Mouse (Mus musculus): ENCODE measurements around the gene Limch1.
A peak's percentile ranks its signal among the peaks of the same experiment; 100 is the strongest.

The Limch1 gene

GRCm38 (mm10) chr5:66989531-66989930, 243.9 kb downstream of the Limch1 start:
- no peak for DNase-seq

GRCm38 (mm10) chr5:66992401-66992800, 246.8 kb downstream of the Limch1 start:
- DNase-seq: no peak

- no peak for DNase-seq
Observed at GRCm38 (mm10) chr5:66993076-66993475, 247.4 kb downstream of the Limch1 start.

GRCm38 (mm10) chr5:66996124-66996523, 250.5 kb downstream of the Limch1 start:
- no peak for DNase-seq

- peak; percentile 93 to 94 for DNase-seq
Observed at GRCm38 (mm10) chr5:66996886-66997599, 251.4 kb downstream of the Limch1 start.

GRCm38 (mm10) chr5:66997600-66997930, 251.9 kb downstream of the Limch1 start:
- no peak for DNase-seq

DNA sequence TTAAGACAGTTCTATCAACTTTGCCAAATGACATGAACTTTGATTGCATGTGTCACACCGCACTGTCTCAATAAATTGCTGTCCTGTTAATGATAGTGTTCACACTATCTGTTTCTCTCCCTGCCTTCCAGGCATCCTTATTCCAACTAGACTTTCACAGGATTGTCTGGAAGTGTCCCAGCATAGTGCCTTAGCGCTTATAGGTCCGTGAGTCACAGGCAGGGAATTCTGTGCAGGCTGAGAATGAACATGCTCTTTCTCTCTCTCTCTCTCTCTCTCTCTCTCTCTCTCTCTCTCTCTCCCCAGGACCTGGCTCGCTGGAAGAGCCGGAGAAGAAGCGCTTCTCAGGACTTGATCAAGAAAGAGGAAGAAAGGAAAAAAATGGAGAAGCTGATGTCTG, 252.7 kb downstream of the Limch1 start:
- no peak for DNase-seq

DNA sequence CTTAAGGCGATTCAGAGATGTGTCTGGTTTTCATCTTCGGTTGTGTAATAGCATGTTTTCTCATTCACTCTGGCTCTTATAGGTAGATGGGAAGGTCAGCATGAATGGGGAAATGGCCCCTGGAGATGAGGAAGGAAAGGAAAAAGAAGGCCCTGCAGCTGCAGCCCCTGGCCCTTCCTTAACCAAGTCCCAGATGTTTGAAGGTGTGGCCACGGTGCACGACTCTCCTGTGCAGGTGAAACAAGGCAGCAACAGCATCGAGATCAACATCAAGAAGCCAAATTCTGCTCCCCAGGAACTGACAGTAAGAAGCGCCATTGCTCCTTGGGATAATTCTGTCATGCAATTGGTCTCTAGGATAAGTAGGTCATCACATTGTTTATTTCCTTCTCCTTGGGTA, 256.7 kb downstream of the Limch1 start:
- no peak for DNase-seq

DNA sequence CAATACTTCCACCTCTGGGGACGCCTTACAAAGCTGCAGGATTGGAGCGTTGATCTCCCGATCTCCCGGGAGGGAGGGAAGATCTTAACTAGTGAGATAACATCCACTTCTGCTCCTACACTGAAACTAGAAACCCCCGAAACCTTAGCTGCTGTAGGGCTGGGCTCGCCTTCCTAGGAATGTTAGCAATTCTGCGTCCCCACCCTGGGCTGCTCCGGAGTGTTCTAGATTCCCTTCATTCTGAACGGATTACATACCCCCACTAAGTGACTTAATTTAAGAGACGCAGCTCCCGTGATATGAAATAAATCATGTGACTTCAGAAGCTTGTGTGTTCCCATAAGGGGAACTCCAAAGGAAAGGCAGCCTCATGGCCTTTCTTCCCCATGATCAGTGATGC, 259.0 kb downstream of the Limch1 start:
- no peak for DNase-seq

- DNase-seq: no peak
Observed at GRCm38 (mm10) chr5:67011043-67011870, 265.6 kb downstream of the Limch1 start.

DNA sequence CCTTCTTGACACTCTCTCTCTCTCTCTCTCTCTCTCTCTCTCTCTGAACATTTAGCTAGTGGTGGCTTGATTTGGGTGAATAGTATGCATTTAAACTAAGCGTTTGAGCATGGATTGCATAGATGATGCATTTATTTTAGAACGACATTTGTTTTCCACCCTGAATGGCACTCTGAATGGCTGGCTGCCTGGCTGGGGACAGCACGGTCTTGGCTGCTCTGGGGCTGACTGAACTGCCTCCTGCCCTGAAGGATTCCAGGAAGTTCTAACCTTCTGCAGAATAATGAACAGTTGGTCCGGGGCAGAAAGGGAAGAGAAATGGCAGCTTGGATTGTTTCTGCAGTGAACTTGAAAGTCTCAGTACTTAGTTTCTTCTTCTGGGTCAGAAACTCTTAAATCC, 266.4 kb downstream of the Limch1 start:
- DNase-seq: no peak

DNA sequence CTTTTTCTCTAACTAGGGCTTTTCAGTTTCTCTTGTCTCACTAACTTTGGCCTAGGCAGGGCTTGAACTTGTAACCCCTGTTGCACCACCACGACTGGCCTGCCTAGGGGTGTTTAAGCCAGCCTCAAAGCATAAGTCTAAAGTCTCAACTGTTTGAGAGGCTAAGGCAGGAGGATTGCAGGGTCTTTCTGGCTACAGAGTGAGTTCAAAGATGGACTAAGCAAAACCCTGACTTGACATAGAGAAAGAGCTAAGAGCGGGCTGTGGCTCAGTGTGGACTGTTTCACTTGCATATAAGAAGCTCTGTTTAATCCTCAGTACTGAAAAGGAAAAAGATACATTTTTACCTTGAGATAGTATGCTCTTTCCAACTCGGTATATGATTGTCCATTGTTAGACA, 268.3 kb downstream of the Limch1 start:
- no peak for DNase-seq

DNA sequence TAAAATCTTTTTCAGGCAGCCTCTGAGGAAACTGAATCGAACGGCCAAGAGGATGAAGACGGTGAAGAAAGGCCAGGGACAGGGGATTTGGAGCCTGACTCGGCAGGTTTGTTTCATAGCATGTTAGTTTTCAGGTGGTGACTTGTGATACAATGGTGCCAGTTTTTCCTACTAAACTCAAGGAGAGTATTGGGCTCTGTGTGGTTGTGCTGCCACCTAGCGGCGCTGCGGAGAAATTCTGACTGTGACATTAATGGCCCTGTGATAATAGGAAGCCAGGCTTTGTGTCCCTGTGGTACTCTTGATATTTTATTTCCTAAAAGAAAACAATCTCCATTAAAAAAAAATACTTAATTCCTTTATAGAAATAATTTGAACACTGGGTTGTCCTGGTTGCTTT, 270.8 kb downstream of the Limch1 start:
- DNase-seq: peak; percentile 85 to 87

DNA sequence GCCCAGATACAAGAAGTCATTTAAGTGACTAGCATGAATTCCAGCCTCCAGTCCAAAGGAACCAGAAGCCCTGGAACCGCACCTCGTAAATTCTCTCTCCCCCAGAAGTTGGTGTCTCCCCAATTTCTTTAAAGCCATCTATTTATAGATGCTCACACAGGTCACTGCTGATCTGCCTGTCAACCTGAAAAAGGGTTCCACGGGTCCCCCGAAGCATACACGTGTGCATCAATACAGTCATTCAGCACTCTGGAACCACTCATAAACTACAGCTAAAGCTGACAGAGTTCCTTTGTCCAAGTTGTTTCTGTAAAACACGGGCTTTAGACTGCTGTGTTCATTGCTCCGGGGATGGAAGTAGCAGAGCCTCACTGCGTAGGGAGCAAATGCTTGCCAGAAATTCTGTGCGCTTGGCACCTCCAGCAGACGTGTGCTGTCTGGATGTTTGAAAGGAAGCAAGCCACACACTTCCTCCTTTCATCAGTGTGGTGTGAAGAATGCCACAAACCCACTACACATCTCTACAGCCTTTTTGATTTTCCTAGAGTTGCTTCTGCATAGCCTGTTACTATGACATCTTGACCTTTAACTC, 278.9 kb downstream of the Limch1 start:
- DNase-seq: no peak

DNA sequence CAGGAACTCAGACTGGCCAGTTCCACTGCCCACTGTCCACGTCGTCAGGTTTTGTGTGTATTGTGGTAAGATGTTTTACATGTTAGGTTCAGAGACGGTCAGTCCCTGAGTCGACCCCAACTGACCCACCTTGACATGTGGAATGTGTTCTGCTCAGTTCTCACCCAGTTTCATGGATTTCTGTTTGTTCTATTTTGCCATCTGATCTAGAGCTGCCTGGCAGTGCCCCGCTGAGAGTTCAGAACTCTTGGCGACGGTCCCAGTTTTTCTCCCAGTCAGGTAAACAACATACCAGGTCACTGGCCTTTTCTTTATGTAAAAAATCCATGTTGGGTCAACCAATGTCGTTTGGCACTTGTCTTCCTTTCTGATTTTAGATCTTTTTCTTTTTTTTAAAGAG, 279.5 kb downstream of the Limch1 start:
- peak; percentile 24 to 46 for DNase-seq

DNA sequence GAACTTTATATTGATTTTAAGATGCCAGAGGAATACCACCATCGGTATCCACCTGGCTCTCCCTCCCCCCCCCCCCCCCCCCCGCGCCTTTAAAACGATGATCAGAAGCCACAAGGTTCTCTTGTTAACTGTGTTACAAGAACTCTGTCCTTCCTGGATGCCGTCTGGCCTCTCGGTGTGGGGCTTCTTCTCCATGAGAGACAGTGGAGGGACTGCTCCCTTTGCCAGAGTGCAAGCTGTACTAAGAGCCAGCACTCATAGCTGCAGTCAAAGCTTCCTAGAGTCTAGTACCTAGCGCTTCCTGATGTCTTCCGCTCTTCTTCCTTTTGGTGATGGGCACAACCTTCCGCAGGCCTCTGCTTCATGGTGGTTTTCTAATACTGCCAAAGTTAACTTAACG, 280.0 kb downstream of the Limch1 start:
- DNase-seq: no peak

DNA sequence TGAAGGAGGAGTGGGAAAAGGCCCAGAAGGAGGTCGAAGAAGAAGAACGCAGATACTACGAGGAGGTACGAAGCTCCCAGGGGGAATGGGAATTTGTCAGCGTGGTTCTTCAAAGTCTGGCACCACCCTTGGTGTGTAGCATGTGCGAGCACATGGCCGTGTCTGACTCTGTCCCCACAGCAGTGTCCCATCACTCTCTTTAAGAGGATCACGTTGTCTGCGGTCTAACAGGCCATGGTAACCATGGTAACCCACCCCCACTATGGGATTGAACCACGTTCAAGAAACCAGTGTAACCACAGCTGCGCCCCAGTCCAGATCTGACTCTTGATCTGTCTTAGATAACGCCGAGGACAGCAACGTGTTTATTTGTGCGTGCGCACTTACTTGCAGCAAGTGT, 283.2 kb downstream of the Limch1 start:
- DNase-seq: no peak

- DNase-seq: no peak
Observed at GRCm38 (mm10) chr5:67029946-67030345, 284.3 kb downstream of the Limch1 start.

DNA sequence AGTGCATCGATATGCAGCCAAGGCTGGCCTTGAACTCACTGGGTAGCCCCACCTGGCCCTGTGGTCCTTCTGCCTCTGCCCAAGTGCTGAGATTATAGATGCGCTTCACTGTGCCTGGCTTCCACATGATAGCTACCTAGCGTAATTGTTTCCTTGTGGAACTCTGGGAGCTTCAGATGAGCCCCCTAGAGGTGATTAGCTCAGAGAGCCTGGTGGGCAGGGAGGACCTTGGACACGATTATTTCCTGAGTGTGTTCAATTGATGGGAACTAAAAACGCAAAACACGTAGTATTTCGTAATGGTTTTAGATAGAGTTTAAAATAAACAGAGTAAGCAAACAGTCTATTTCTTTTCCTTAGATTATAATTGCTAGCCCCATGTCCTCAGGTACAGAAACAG, 287.0 kb downstream of the Limch1 start:
- no peak for DNase-seq

DNA sequence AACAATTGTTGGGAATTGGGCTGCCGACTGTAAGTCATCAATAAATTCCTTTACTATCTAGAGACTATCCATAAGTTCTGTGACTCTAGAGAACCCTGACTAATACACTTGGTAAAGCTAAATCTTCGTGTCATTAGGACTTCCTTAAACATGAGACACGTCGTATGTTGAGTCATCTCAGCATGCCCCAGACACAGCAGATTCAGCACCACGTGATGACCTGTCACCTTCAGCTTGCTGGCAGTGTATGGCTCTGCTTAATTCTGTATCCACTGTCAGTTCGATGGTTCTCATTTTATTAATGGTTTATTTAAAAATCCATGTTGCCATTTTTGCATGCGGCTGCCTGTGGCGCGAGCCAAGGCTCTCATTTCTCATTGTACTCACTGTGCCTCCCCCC, 298.3 kb downstream of the Limch1 start:
- no peak for DNase-seq

- DNase-seq: peak; percentile 60 to 61
Observed at GRCm38 (mm10) chr5:67048003-67048402, 302.4 kb downstream of the Limch1 start.

DNA sequence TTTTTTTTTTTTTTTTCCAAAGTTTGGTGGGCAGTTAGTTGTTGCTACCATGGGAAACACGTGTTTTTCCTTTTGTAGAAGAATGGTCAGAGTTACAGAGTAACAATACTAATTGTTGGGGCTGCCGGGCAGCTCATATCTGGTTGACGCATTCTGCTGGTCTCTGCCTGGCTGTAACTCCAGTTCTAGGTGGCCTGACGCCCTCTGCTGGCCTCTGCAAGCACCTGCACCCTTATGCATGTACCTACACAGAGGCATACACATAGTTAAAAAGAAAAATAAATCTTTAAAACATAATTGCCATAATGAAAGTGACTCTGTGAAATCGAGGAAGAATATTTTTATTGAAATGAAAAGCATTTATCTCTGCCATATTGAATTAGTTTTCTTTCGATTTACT, 312.2 kb downstream of the Limch1 start:
- no peak for DNase-seq

GRCm38 (mm10) chr5:67060519-67060918, 314.9 kb downstream of the Limch1 start:
- no peak for DNase-seq

- DNase-seq: no peak
Observed at GRCm38 (mm10) chr5:67063596-67063995, 318.0 kb downstream of the Limch1 start.

Data from kidney, postnatal 4 days (tissue).